Mouse (Mus musculus) G1E (cell line): ENCODE results near the gene Plrg1. TPM values are rescaled to one million over a fixed set of nuclear protein-coding genes. Genes with fewer than 3 reads are reported as not detected.

Experiments used
- ATAC-seq: 2 replicates; pipeline ENCODE4 v1.8.0; 2016; ENCODE audit warnings: mild to moderate bottlenecking; ENCODE audit not compliant: insufficient number of reproducible peaks, poor library complexity, low FRiP score, severe bottlenecking; ENCODE audit errors: extremely low read depth
- DNase-seq: peaks from one replicate; pipeline ENCODE4 v3.0.0; 2012; ENCODE audit warnings: low spot score
- H3K27me3 ChIP-seq: 2 replicates; pipeline ENCODE4 v1.6.1; 2012; ENCODE audit warnings: mild to moderate bottlenecking, low read length, inconsistent platforms; ENCODE audit not compliant: insufficient read depth
- H3K36me3 ChIP-seq: replicated peaks from 2 replicates; pipeline ENCODE3; 2012; ENCODE audit warnings: mild to moderate bottlenecking, inconsistent platforms
- H3K4me1 ChIP-seq: 2 replicates; pipeline ENCODE4 v1.6.1; 2012; ENCODE audit warnings: low read depth, low read length, inconsistent platforms, mixed read lengths; ENCODE audit not compliant: insufficient read depth
- H3K4me3 ChIP-seq: 2 replicates; pipeline ENCODE4 v1.5.1; 2012; ENCODE audit warnings: low read depth, mild to moderate bottlenecking, inconsistent platforms, low read length, moderate library complexity, mixed read lengths
- H3K9me3 ChIP-seq: replicated peaks from 2 replicates; pipeline ENCODE4 v1.6.1; 2012; ENCODE audit warnings: inconsistent platforms
- CTCF ChIP-seq: IDR thresholded peaks from 2 replicates; pipeline ENCODE4 v1.5.1; 2012; ENCODE audit warnings: low read depth, low read length, inconsistent platforms, mixed read lengths
- GATA1 ChIP-seq: IDR thresholded peaks from 2 replicates; pipeline ENCODE4 v1.6.1; 2012; ENCODE audit warnings: borderline replicate concordance, low read length, inconsistent platforms, mixed read lengths
- GATA2 ChIP-seq: IDR thresholded peaks from 2 replicates; pipeline ENCODE4 v1.6.1; 2012; ENCODE audit warnings: low read depth, low read length, inconsistent platforms, borderline replicate concordance
- POLR2AphosphoS5 ChIP-seq: IDR thresholded peaks from 2 replicates; pipeline ENCODE4 v1.6.1; 2012; ENCODE audit warnings: low read depth, low read length, inconsistent platforms; ENCODE audit not compliant: insufficient replicate concordance
- TAL1 ChIP-seq: conservative IDR thresholded peaks from 2 replicates; pipeline ENCODE4 v1.6.1; 2012; ENCODE audit warnings: low read depth, low read length, inconsistent platforms, mixed read lengths
- polyA plus RNA-seq: library from polyadenylated mRNA; stranded (reverse); fragments of >175 nt; gene quantifications from 2 replicates; pipeline ENCODE4 v1.2.3, GENCODE M21; 2012
- total RNA-seq, 2 experiments: library from RNA; stranded (forward) in 1 of 2; stranded (reverse) in 1 of 2; fragments of 200-1000 nt in 1 of 2; fragments of >200 nt in 1 of 2; fragmentation: Nextera tagmentation in 1 of 2; gene quantifications; 2 replicates each; pipeline ENCODE4 v1.2.3; 2014 to 2017

The Plrg1 gene
- total and polyA plus RNA-seq, 3 experiments = 6.6 to 122 (median 99.5) TPM

- peaks cover 6% of the 10 kb centered on the region for H3K4me1 ChIP-seq
- no peak overlapping the region for H3K4me3 ChIP-seq
- no peaks in the 10 kb centered on the region for H3K27me3 ChIP-seq
- no peak for ATAC-seq
- H3K36me3 ChIP-seq = peaks cover 88% of the 10 kb centered on the region
- DNase-seq = no peak
- H3K9me3 ChIP-seq = no peaks in the 10 kb centered on the region
- TF ChIP-seq GATA2 (no peak), CTCF (no peak), TAL1 (no peak), GATA1 (no peak), POLR2AphosphoS5 (no peak)
These were observed 12.6 kb downstream of the Plrg1 start for GRCm38 (mm10) chr3:83067920-83068319.

GRCm38 (mm10) chr3:83068869-83069268 lies 13.5 kb downstream of the Plrg1 start:
- no peak for ATAC-seq
- H3K36me3 ChIP-seq = peaks cover 85% of the 10 kb centered on the region
- H3K27me3 ChIP-seq = no peaks in the 10 kb centered on the region
- no peaks in the 10 kb centered on the region for H3K9me3 ChIP-seq
- peaks cover 6% of the 10 kb centered on the region for H3K4me1 ChIP-seq
- DNase-seq = no peak
- TF ChIP-seq TAL1 (no peak), CTCF (no peak), GATA2 (no peak), POLR2AphosphoS5 (no peak), GATA1 (no peak)
- H3K4me3 ChIP-seq = no peak overlapping the region

DNA sequence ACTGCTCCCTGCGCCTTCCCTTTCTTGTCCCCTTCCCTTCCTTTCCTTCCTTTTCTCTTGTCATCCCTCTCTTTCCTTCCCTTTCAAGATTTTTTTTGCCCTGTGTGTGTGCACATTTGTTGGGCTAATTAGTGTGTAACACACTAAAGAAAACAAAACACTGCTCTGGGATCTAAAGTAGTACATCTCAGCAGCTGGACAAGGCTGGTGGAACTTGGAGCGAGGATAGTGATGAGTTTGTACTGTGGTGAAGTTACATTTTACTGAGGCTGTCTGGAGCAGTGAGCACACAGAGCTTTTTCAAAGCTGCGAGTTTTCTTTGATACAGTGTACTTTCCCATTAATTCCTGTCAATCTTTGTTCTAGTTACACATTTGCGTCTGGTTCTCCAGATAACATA lies 14.9 kb downstream of the Plrg1 start:
- TF ChIP-seq GATA1 = no peak
- no peak for TF ChIP-seq GATA2
- no peak for TF ChIP-seq POLR2AphosphoS5
- no peak for TF ChIP-seq CTCF
- no peak for TF ChIP-seq TAL1
- Histone ChIP-seq H3K36me3 (peaks cover 80% of the 10 kb centered on the region), H3K4me3 (no peak overlapping the region), H3K9me3 (no peaks in the 10 kb centered on the region), H3K4me1 (peaks cover 2% of the 10 kb centered on the region; the same call in 1 of the 2 replicates), H3K27me3 (no peaks in the 10 kb centered on the region)
- DNase-seq (no peak), ATAC-seq (no peak)

GRCm38 (mm10) chr3:83076563-83076962 lies 21.2 kb downstream of the Plrg1 start:
- peaks cover 19% of the 10 kb centered on the region for H3K36me3 ChIP-seq
- H3K27me3 ChIP-seq = no peaks in the 10 kb centered on the region
- TF ChIP-seq CTCF (no peak), TAL1 (no peak), POLR2AphosphoS5 (no peak), GATA1 (no peak), GATA2 (no peak)
- no peak overlapping the region for H3K4me3 ChIP-seq
- no peak for ATAC-seq
- H3K9me3 ChIP-seq = no peaks in the 10 kb centered on the region
- no peak for DNase-seq
- H3K4me1 ChIP-seq = peaks cover 9% of the 10 kb centered on the region

GRCm38 (mm10) chr3:83080567-83081055 lies 25.3 kb downstream of the Plrg1 start:
- peak; percentile 9 for DNase-seq
- H3K4me1 ChIP-seq = peaks cover 9% of the 10 kb centered on the region
- ATAC-seq = peak; percentile 87

GRCm38 (mm10) chr3:83097586-83097985 lies 42.3 kb downstream of the Plrg1 start:
- H3K4me3 ChIP-seq = no peak overlapping the region
- ATAC-seq (no peak), DNase-seq (no peak)
- H3K4me1 ChIP-seq = no peaks in the 10 kb centered on the region
- H3K9me3 ChIP-seq = no peaks in the 10 kb centered on the region
- no peak for TF ChIP-seq TAL1
- TF ChIP-seq POLR2AphosphoS5 = no peak
- no peak for TF ChIP-seq CTCF
- TF ChIP-seq GATA2 = no peak
- TF ChIP-seq GATA1 = no peak
- H3K27me3 ChIP-seq = no peaks in the 10 kb centered on the region
- no peaks in the 10 kb centered on the region for H3K36me3 ChIP-seq

More at GRCm38 (mm10) chr3:83080567-83081055, 25.3 kb downstream of the Plrg1 start:
- Histone ChIP-seq H3K4me3 (no peak overlapping the region; the same call in 1 of the 2 replicates), H3K27me3 (no peaks in the 10 kb centered on the region), H3K9me3 (no peaks in the 10 kb centered on the region), H3K36me3 (no peaks in the 10 kb centered on the region)
- TF ChIP-seq POLR2AphosphoS5 (no peak), CTCF (peak; percentile 99)

GRCm38 (mm10) chr3:83098546-83099034 lies 43.3 kb downstream of the Plrg1 start:
- Histone ChIP-seq H3K36me3 (no peaks in the 10 kb centered on the region), H3K27me3 (no peaks in the 10 kb centered on the region), H3K4me3 (no peak overlapping the region), H3K9me3 (no peaks in the 10 kb centered on the region), H3K4me1 (no peaks in the 10 kb centered on the region)
- no peak for TF ChIP-seq CTCF
- TF ChIP-seq GATA2 = no peak
- TF ChIP-seq POLR2AphosphoS5 = no peak
- TF ChIP-seq TAL1 = no peak
- no peak for TF ChIP-seq GATA1
- ATAC-seq (no peak), DNase-seq (no peak)
